Mouse (Mus musculus): Measurements from ENCODE around the gene Cntn1.

Gene Cntn1

DNA sequence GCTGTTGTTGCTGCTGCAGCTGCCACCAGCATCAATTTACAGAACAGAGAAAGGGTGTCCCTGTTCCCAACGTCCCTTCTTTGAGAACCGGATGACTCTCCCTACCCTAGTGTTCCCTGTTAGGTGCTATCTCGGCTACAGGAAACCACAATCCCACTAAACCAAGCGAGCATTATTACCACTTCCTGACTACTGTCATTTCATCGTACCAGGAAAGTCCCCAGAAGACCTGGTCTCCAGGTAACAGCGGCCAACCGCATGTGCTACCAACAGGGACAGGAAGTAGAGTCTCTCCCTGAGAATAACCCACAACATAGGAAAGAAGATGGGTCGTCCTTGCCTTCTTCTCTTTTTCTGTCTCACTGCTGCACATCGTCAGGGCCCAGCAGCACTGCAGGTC, 83.3 kb downstream of the Cntn1 start:
- in situ Hi-C loops (cut with MboI; ENCODE audit: low sequenced_read_pairs), result no loop called here

DNA sequence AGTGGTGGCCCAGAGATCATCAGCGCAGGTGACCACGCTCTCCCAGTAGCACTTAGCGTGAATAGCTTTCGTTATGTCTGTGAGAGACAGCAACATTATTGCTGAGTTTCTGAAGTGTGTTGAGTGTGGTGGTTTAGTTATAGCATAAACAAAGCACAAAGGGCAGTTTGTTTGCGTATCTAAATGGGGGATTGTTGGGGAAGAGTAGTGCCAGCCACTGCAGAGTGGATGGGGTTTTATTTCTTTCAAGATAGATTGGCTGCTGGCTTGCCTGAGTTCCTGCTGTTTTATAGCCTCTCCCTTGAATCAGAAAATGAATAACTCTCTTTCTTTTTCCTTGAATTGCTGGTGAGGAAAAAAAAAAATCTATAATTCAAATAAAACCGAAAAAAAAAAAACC, 86.1 kb downstream of the Cntn1 start:
- in situ Hi-C loops (cut with MboI; ENCODE audit: low sequenced_read_pairs), result no loop called here

DNA sequence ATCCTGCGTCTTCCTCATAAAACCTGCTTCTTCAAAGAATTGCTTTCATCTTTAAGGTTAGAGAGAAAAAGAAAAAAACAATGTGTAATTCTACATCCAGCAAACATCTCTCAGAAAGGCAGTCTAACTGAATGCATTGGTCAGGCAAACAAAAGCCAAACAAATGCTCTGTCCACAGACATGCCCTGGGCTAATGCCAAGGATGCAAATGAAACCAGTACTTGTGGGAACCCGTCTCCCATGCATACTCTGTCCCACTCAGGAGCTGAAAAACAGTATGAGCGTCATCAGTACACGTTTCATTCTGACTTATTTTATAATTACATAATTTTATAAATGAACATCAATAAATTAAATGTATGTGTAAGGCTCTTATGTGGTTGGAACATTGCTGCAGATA, 91.0 kb downstream of the Cntn1 start:
- in situ Hi-C loops (cut with MboI; ENCODE audit: low sequenced_read_pairs), result no loop called here

DNA sequence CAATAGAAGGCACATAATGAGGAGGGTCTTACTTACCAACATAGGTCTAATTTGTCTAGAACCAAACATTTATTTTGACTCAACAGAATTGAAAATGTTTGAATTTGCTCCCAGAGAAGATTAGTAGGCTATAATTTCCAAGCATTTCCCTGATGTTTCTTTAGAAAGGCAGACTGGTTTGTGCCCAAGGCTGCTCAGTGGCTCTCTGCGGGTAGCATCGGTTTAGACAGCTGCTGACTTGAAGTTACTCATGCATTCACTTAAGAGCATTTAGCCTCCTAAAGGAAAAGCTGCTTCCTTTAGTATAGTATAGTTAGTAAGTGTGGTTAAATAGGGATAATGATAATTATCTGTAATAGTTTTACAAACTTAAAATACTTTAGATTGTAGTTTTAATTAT, 104.0 kb downstream of the Cntn1 start:
- in situ Hi-C loops (cut with MboI; ENCODE audit: low sequenced_read_pairs), result no loop called here

DNA sequence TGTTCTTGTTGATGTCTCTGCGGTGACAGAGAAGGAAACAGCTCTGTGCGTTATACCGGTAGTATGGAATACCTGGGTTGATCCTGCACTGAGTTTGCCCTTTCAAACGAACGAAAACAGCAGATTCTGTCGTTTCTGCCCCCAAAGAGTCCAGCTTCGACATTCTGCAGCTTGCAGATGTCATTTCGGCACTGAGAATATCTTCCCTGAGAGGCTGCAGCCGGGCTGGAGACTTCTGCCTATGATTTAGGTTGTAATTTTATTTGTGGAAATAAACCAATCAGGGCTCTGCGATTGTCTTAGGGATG, 109.8 kb downstream of the Cntn1 start:
- in situ Hi-C loops (cut with MboI; ENCODE audit: low sequenced_read_pairs), result no loop called here

DNA sequence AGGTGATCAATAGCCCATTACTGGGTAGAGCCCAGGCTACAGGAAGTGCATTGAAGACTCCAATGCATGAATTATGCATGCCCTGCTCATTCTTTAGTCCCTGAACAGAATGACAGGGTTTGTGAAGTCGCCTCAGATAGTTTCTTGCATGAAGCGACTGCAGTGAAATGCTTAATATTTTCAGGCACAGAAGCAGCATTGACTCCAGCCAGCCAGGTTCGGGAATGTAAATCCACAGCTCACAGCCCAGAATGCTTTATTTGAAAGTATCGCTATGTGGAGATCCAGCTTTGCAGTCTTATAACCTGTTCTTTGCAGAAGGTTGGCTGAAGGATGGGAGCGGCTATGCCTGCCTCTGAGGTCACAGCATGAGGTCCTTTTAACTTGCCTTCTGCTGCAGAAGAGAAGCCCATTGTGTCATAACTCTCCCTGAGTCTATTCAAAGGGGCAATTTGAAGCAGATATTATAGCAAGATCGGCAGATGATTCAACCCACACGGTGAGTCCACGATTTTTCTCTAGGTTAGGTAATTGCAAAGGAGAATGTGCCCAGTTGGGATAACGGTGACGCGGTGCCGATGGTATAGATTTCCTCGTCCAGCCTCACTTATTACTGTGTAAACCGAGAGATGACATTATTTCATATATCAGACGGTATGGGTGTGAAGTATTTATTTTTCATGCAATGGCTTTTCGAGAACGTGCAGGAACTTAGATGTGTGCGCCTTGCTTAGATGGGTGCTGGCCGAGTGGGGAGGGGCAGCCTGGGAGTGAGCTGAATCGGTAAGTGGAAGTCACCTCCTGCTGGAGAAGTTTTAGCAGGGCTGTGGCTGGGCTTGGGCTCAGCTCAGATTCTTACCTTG, 110.4 kb downstream of the Cntn1 start:
- in situ Hi-C loops (cut with MboI; ENCODE audit: low sequenced_read_pairs), result no loop called here

DNA sequence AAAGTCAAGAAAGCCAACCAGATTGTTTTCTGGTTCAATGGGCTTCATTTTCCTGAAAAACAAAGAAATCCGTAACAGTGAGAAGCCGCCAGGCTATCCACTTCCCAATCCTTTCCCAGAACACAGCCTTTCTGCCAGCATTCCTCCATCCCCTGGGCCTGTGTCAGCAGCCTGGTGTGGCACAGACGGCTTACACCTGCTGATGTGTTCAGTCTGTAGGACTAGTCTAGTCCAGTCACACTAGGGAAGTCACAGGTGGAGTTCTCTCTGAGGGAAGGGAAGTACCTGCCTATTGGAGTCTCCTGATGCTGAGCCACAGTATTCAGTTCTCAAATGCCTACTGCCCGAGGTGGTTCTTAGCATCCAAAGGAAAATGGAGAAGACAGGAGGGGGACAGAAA, 111.9 kb downstream of the Cntn1 start:
- in situ Hi-C loops (cut with MboI; ENCODE audit: low sequenced_read_pairs), result no loop called here

DNA sequence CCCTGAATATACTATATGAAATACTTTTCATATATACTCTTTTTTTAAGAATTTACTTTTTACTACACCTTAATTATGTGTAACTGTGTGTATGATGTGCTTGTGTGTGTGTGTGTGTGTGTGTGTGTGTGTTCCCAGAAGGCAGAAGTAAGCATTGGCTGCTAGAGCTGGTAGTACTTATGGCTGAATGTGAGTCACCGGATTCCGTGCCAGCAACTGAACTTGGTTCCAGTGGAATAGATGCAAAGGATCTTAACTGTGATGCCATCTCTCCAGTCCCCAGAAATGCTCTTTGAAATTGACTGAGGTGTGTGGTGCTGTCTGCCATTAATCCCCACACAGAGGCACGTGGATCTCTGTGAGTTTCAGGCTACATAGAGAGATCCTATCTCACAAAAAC, 113.2 kb downstream of the Cntn1 start:
- in situ Hi-C loops (cut with MboI; ENCODE audit: low sequenced_read_pairs), result no loop called here

DNA sequence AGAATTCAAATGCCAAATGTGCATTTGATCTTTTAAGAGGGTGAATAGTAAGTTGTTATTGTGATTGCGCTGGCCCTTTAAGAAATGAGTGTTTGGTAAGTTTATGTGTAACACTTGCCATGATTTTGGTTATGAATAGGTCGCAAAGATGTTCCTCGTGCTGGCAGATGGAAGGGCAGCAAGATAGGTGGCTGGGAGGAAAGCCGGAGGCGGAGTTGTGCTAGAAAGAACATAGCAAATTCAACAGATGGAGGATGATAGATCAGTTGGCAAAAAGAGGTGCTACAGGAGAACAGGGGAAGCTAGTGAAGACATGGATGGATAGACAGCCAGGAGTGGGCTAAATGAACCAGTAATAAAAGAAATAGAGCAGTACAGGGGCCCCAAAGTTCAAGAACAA, 115.3 kb downstream of the Cntn1 start:
- in situ Hi-C loops (cut with MboI; ENCODE audit: low sequenced_read_pairs), result no loop called here

DNA sequence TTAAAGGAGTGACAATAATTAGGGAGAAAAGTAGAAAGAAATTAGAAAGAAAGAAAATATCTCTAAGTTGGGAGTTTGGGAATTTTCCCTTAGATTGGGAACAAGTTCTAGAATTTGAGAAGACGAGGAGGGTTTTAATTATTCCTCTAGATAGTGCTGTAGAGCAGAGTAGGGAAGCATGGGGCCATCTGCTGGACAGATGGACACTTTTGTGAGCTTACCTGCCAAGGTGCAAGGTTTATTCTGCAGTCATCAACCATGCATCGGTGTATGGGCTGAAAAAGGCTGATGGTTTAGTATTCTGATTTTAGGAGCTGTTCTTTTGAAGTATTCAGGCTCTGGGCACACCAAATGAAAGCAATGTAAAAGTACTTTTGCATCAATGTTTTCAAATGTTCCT, 124.8 kb downstream of the Cntn1 start:
- in situ Hi-C loops (cut with MboI; ENCODE audit: low sequenced_read_pairs), result no loop called here

DNA sequence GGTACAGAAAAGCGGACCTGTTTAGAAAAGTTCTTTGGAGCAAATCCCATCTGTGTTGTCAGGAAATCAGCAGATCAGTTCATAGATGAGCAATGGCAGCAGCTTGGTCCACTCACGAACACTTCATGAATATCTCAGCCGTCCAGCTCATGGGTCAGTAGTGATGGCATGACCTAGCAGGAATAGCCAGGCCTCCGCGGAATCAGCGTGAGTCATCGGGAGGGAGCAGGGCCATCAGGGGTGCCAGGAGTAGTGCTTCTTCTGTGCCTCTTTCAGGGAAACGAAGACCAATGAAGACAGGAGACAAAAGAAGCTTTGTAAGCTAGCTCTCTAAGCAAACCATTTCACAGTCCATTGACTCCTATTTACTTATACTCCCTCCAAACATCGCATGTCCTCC, 126.4 kb downstream of the Cntn1 start:
- in situ Hi-C loops (cut with MboI; ENCODE audit: low sequenced_read_pairs), result no loop called here

DNA sequence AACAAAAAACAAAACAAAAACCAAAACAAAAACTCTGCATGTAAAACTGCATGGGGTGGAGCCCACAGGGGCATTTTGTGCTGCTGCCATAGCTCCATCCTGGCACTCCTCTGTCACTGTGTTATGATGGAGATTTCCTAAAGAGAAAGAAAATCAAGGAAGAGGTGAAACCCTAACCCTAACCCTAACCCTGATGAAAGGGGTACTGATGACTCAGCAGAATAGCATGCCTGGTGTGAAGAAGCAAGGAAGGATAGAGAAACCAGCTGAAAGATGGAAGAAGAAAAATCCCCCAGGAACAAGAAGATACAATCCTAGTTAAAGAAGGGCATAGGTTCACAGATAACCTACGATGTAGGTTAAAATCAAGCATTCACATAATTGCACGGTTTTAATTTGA, 134.5 kb downstream of the Cntn1 start:
- in situ Hi-C loops (cut with MboI; ENCODE audit: low sequenced_read_pairs), result no loop called here

DNA sequence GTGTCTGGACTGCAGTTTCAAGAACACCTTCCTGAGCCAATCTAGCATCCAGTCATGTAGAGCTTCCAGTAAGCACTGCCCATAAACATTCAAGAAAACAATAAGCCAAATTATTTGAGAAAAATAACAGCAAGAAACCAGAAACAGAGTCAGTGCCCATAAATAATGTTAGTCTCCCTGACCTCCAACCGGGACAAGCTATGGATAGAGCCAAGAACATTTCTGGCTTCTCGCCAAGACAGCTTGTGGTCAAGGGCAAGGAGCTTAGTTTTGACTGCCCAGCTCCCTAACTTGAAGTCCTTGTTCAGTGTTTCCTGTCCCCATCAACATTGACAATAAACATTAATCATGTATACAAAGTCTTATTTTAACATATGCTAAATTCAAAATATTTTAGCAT, 139.0 kb downstream of the Cntn1 start:
- in situ Hi-C loops (cut with MboI; ENCODE audit: low sequenced_read_pairs), result no loop called here

DNA sequence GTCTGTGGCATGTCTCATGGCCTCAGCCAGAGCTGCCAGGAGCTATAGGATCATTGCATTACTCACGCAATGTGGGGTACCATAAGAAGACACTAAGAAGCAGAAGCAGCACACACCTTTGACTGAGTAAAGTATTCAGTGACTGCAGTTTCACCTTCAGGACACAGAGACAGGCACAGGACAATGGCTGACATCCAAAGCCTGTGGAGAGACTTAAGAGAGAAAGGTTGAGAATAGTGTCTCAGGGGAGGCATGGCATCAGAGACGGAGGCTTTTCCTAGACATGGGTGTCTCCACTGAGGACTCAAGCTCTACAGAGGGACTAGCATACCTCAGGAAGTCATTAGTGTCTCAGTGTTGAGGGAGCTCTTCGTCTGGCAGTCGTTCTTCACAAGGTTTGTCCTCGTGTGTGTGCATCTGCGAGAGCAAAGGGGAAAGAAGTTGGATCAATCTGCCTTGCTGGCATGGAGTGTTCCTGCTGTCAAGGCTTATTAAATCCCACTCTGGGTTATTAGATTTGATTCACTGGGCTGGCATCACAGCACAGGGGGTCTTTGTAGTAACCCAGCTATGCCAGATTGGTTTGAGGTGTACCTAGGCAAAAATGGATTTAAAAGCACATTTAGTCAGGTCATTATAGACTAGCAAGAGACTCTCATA, 149.5 kb downstream of the Cntn1 start:
- in situ Hi-C loops (cut with MboI; ENCODE audit: low sequenced_read_pairs), result no loop called here

DNA sequence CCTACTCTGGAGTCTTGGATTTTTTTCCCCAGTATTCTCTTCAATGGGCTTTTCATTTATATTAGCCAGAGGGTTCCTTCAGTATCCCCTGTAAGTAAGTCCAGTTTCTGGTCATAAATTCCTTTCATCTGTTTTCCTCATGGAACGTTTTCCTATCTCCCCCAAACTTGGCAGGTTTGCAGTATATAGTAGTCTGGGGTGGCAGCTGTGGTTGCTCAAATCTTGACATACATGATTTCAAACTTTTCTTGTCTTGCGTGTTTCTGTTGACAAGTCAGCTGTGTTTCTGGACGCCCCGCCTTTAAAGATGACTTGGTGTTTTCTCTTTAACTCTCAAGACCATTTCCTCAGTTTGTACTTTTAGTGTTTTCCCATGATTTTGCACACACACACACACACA, 155.7 kb downstream of the Cntn1 start:
- in situ Hi-C loops (cut with MboI; ENCODE audit: low sequenced_read_pairs), result no loop called here

DNA sequence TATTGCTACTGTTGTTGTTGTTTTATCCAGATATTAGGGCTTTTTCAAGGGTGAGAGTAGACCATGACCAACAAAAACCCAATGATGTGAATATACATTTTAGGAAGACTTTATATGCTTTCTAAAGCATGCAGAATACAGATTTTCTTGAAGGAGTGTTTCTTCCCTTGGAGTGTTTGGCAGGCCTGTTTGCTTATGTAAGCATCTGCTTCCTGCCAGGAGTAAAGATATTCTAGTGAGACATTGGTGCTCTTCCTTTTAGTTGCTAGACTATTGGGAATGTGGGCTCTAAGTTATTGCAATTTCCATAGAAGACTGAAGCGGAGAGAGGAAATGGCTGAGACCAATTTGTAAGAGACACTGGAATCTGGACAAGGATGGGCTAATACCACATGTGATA, 158.8 kb downstream of the Cntn1 start:
- in situ Hi-C loops (cut with MboI; ENCODE audit: low sequenced_read_pairs), result no loop called here

DNA sequence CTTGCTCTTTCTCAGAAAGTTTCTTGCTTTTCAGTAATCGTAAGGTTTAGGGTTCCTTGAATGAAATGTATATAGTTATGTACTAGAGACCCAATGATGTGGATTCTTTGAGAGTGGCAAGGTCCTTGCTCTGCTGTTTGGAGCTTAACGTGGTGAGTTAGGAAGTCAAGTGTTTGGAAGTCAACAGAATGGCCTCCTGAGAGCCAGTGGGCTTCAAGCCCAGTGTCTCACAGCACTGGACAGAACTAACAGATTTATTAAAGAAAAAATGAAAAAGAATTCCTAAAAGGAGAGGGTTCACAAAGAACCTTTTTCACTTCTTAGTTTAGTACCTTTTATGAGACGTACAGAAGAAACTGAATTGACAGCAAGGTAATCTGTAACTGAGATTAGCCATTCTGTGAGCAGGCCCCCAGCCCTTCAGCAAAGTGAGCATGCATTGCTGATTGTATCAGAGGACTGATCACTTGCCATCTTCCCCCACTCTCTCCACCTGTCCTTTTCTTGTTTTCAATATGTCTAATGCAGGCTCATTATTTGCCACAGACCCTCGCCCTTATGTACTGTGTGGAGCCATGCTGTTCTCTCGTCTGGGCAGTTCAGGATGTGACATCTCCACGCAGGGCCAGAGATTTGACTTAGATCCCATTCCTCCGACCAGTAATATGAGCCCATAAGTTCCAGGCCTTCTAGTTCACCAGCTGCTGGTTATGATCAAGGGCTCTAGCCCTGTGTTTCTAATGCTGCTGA, 159.7 kb downstream of the Cntn1 start:
- in situ Hi-C loops (cut with MboI; ENCODE audit: low sequenced_read_pairs), result no loop called here

DNA sequence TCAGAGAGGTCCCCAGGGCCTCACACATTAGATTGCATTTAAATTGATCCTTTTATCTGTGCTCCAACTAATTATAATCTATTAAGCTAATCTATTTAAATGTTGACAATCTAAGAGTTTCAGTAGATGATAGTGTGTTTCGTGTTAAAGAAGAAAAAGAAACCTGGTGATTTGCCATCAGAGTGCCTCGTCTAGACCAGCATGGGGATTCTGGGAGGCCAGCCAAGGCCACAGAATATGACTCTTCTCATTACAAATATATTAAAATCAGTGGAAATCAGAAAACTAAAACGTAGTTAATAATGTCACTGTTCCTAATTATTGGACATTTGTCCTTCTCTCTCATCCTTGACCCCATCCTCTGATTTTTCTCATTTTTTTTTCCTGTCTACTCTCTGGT, 164.9 kb downstream of the Cntn1 start:
- in situ Hi-C loops (cut with MboI; ENCODE audit: low sequenced_read_pairs), result no loop called here

DNA sequence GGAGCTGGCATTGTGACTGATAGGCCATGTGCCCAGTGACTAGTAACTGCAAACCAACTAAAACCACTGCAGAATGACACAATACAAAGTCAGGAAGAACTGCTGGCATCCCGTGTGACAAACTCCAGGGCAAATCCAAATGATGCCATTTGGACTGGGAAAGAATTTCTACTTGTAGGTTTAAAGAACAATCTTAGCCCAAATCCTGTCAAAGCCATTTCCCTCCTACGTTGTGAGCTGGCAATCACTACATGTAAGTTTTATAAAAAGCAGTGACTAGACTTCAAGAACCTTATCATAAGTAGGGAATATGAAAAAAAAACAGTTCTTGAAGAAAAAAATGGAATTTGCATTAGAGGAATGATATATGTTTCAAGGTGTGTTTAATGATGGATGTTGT, 170.5 kb downstream of the Cntn1 start:
- in situ Hi-C loops (cut with MboI; ENCODE audit: low sequenced_read_pairs), result no loop called here

DNA sequence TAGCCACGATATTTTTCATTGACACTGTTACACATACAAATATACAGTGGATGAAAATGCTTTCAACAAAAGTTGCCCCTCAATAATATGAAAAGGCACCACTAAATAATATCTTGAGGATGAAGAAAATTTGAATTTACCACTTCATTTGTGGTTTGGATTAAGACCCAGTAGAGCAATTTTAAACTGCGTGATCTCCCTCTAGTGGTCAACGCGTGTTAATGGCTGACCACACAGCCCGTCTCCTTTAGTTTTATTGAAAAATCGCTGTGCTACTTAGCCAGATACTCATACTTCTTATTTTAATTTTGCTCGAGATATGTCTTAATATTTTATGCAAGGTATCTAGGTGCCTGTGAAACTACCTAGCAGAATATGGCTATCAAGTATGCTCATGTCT, 180.4 kb downstream of the Cntn1 start:
- in situ Hi-C loops (cut with MboI; ENCODE audit: low sequenced_read_pairs), result no loop called here

DNA sequence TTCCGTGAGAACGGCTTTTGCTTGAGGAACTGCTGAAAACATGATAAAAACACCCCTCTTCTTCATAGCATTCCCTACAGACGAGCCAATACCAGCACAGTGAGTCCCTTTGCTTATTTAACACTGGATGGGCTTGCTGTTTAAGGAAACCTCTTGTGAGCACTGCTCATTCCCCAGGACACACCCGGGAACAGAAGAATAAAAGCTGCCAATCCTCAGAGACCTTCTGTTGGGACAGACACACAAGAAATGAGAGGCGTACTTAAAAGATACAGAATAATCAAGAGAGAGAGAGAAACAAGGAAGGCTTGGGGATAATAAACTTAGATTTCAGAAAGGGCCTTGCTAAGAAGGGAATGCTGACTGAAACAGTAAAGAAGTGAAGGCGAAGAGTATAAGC, 184.9 kb downstream of the Cntn1 start:
- in situ Hi-C loops (cut with MboI; ENCODE audit: low sequenced_read_pairs), result no loop called here

Data from CH12F3 (cell line).